Mouse (Mus musculus): Measurements from ENCODE around the gene AC141477.1. TPM values are rescaled to one million over a fixed set of nuclear protein-coding genes. Genes with fewer than 3 reads are reported as not detected.

Gene AC141477.1
- polyA plus RNA-seq, 1 experiment: not detected

GRCm38 (mm10) chr10:76391786-76392185 is 48.5 kb downstream of the AC141477.1 start:
- no peak for TF ChIP-seq POLR2A (IDR thresholded peaks at IDR 0.05; ENCODE audit: borderline replicate concordance, extremely low read depth, insufficient read depth, insufficient read length, poor library complexity, severe bottlenecking)
- TF ChIP-seq CTCF (IDR thresholded peaks at IDR 0.05; ENCODE audit: borderline replicate concordance, extremely low read depth, insufficient read depth, insufficient read length): peak; percentile 66
- peak; percentile 12 for DNase-seq (ENCODE audit: low read depth)

DNA sequence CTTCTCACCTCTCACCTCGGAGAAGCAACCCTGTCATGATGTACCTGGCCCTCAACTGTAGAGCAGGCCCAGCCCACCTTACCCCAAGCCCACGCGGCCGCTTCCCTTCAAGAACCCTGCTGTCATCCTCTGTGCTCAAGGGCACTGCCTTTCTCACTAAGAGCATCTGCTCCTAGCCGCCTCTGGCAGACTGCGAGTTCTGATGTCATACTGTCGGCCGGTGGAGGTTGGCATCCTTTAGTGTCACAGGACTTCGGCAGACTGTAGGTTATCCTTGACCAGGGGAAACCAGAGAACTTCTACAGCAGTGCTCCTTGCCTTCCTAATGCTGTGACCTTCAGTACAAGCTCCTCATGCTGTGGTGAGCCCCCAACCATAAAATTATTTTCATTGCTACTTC is 49.1 kb downstream of the AC141477.1 start:
- no peak for TF ChIP-seq CTCF (IDR thresholded peaks at IDR 0.05; ENCODE audit: borderline replicate concordance, extremely low read depth, insufficient read depth, insufficient read length)
- no peak for TF ChIP-seq POLR2A (IDR thresholded peaks at IDR 0.05; ENCODE audit: borderline replicate concordance, extremely low read depth, insufficient read depth, insufficient read length, poor library complexity, severe bottlenecking)
- no peak for DNase-seq (ENCODE audit: low read depth)

Other genes with a start within 250 kb of the AC141477.1 start
- gene Prmt2, start 202.6 kb downstream of the AC141477.1 start, polyA plus RNA-seq (2012; rRNA removed): 273 and 287 TPM in 2 replicates
- gene S100b, start 186.6 kb downstream of the AC141477.1 start, polyA plus RNA-seq (2012; rRNA removed): 0.62 and 1.8 TPM in 2 replicates
- gene Dip2a, start 95.2 kb downstream of the AC141477.1 start, polyA plus RNA-seq (2012; rRNA removed): 38.3 and 43.2 TPM in 2 replicates
- gene Pcnt, start 2.3 kb upstream of the AC141477.1 start, polyA plus RNA-seq (2012; rRNA removed): 20.7 and 30.5 TPM in 2 replicates
- not detected in 2 replicates for gene 2610028H24Rik, start 8.6 kb upstream of the AC141477.1 start, polyA plus RNA-seq (2012; rRNA removed)
- gene Mcm3ap, start 28.5 kb upstream of the AC141477.1 start, polyA plus RNA-seq (2012; rRNA removed): 59.7 and 61.8 TPM in 2 replicates
- 3.7 and 4.3 TPM in 2 replicates for gene Ybey, start 28.7 kb upstream of the AC141477.1 start, polyA plus RNA-seq (2012; rRNA removed)
- gene Lss, start 91.1 kb upstream of the AC141477.1 start, polyA plus RNA-seq (2012; rRNA removed): 51.4 and 57.8 TPM in 2 replicates
- 0.36 and 0.39 TPM in 2 replicates for gene Spatc1l, start 121.8 kb upstream of the AC141477.1 start, polyA plus RNA-seq (2012; rRNA removed)
- gene Ftcd, start 135.2 kb upstream of the AC141477.1 start, polyA plus RNA-seq (2012; rRNA removed): 0.03 and 0.04 TPM in 2 replicates
- gene Col6a2, start 183.2 kb upstream of the AC141477.1 start, polyA plus RNA-seq (2012; rRNA removed): 28.1 and 49.8 TPM in 2 replicates

All from brain, embryonic 14.5 days (tissue).